Mouse (Mus musculus) neural tube, embryonic 11.5 days (tissue): Measurements from ENCODE around the gene Rnase2b. TPM values are rescaled to one million over a fixed set of nuclear protein-coding genes. Genes with fewer than 3 reads are reported as not detected.

Source experiments
- ATAC-seq: fragments of 200-750 bp; cut with Nextera tagmentation; 2 replicates; pipeline ENCODE4 v1.8.0; 2017; ENCODE audit warnings: moderate number of reproducible peaks, mild to moderate bottlenecking, moderate TSS enrichment, moderate library complexity; ENCODE audit not compliant: insufficient read depth, low FRiP score, low TSS enrichment
- DNase-seq: peaks from one replicate; pipeline ENCODE4 v3.0.0-alpha.2; 2015; ENCODE audit warnings: low spot score
- H3K27ac ChIP-seq: fragments of 300-500 bp; sonication (generic); 2 replicates; pipeline ENCODE4 v1.5.1; 2014; ENCODE audit warnings: low read depth, mild to moderate bottlenecking, low read length
- H3K27me3 ChIP-seq: fragments of 300-500 bp; sonication (generic); 2 replicates; pipeline ENCODE4 v1.6.1; 2014; ENCODE audit warnings: mild to moderate bottlenecking, low read length, mixed read lengths; ENCODE audit not compliant: control insufficient read depth, insufficient read depth
- H3K36me3 ChIP-seq: fragments of 300-500 bp; sonication (generic); 2 replicates; pipeline ENCODE4 v1.6.1; 2014; ENCODE audit warnings: mild to moderate bottlenecking, low read length, moderate library complexity, mixed read lengths; ENCODE audit not compliant: control insufficient read depth, insufficient read depth
- H3K4me1 ChIP-seq: fragments of 300-500 bp; sonication (generic); 2 replicates; pipeline ENCODE4 v1.6.1; 2014; ENCODE audit warnings: low read length, mixed read lengths; ENCODE audit not compliant: control insufficient read depth, insufficient read depth
- H3K4me2 ChIP-seq: fragments of 300-500 bp; sonication (generic); 2 replicates; pipeline ENCODE4 v1.6.1; 2014; ENCODE audit warnings: low read depth, mild to moderate bottlenecking, moderate library complexity
- H3K4me3 ChIP-seq: fragments of 300-500 bp; sonication (generic); 2 replicates; pipeline ENCODE4 v1.5.1; 2014; ENCODE audit warnings: low read depth, low read length
- H3K9ac ChIP-seq: fragments of 300-500 bp; sonication (generic); 2 replicates; pipeline ENCODE4 v1.6.1; 2014; ENCODE audit warnings: mild to moderate bottlenecking, low read length
- H3K9me3 ChIP-seq: fragments of 300-500 bp; sonication (generic); 2 replicates; pipeline ENCODE4 v1.6.1; 2016; ENCODE audit warnings: low read length; ENCODE audit not compliant: control insufficient read depth
- WGBS: fragments of 180-500 bp; shearing (Covaris S2); extraction: QIAGEN DNeasy Blood & Tissue Kit; methylation state at CpG from one replicate; pipeline ENCODE4 v1.1.7; 2014; 5-methylcytosine and 5-hydroxymethylcytosine counted together
- polyA plus RNA-seq: library from polyadenylated mRNA; unstranded; fragments of >200 nt; fragmentation: Nextera tagmentation; extraction: Ambion mirVana; gene quantifications from 2 replicates; pipeline ENCODE4 v1.2.1, GENCODE M21; 2014

The Rnase2b gene
- polyA plus RNA-seq, 1 experiment from 2014 or later, result not detected

GRCm38 (mm10) chr14:51131086-51131815, 30.8 kb upstream of the Rnase2b start:
- Histone ChIP-seq H3K4me2 (no peak overlapping the region), H3K4me1 (no peaks in the 10 kb centered on the region), H3K9ac (no peak overlapping the region), H3K27me3 (no peaks in the 10 kb centered on the region), H3K9me3 (no peaks in the 10 kb centered on the region), H3K27ac (no peak overlapping the region), H3K4me3 (no peak overlapping the region), H3K36me3 (no peaks in the 10 kb centered on the region)
- ATAC-seq (no peak), DNase-seq (no peak)
- WGBS, result 82% methylated on average over 7 of the region's 7 CpGs

GRCm38 (mm10) chr14:51132372-51132771, 29.7 kb upstream of the Rnase2b start:
- no peak overlapping the region for H3K4me2 ChIP-seq
- no peak overlapping the region for H3K9ac ChIP-seq
- DNase-seq (no peak), ATAC-seq (no peak)
- no peak overlapping the region for H3K27ac ChIP-seq
- H3K4me3 ChIP-seq, result no peak overlapping the region
- no peaks in the 10 kb centered on the region for H3K36me3 ChIP-seq
- no peaks in the 10 kb centered on the region for H3K27me3 ChIP-seq
- H3K4me1 ChIP-seq, result no peaks in the 10 kb centered on the region
- WGBS, result 90% methylated on average over 4 of the region's 4 CpGs
- no peaks in the 10 kb centered on the region for H3K9me3 ChIP-seq

- DNase-seq, result no peak
- no peaks in the 10 kb centered on the region for H3K4me1 ChIP-seq
- no peak for ATAC-seq
- no peaks in the 10 kb centered on the region for H3K9me3 ChIP-seq
- 75% methylated on average over 2 of the region's 2 CpGs for WGBS
- H3K27ac ChIP-seq, result no peak overlapping the region
- H3K4me2 ChIP-seq, result no peak overlapping the region
- no peaks in the 10 kb centered on the region for H3K36me3 ChIP-seq
- no peaks in the 10 kb centered on the region for H3K27me3 ChIP-seq
- no peak overlapping the region for H3K9ac ChIP-seq
- H3K4me3 ChIP-seq, result no peak overlapping the region
Observed at GRCm38 (mm10) chr14:51140342-51140741, 21.7 kb upstream of the Rnase2b start.

- no peaks in the 10 kb centered on the region for H3K9me3 ChIP-seq
- peaks cover 5% of the 10 kb centered on the region; the same call in 1 of the 2 replicates for H3K4me1 ChIP-seq
- DNase-seq, result no peak
- WGBS, result 83% methylated on average over 4 of the region's 4 CpGs
- H3K27ac ChIP-seq, result no peak overlapping the region
- no peaks in the 10 kb centered on the region for H3K27me3 ChIP-seq
- no peak for ATAC-seq
- H3K9ac ChIP-seq, result no peak overlapping the region
- H3K4me2 ChIP-seq, result no peak overlapping the region
- no peak overlapping the region for H3K4me3 ChIP-seq
- H3K36me3 ChIP-seq, result no peaks in the 10 kb centered on the region
Observed at GRCm38 (mm10) chr14:51142119-51142518, 19.9 kb upstream of the Rnase2b start.

- no peak for DNase-seq
- H3K9me3 ChIP-seq, result no peaks in the 10 kb centered on the region
- H3K27me3 ChIP-seq, result no peaks in the 10 kb centered on the region
- no peak overlapping the region for H3K9ac ChIP-seq
- no peak overlapping the region for H3K4me3 ChIP-seq
- H3K4me1 ChIP-seq, result peaks cover 5% of the 10 kb centered on the region; the same call in 1 of the 2 replicates
- no peaks in the 10 kb centered on the region for H3K36me3 ChIP-seq
- 87% methylated on average over 3 of the region's 3 CpGs for WGBS
- no peak overlapping the region for H3K27ac ChIP-seq
- H3K4me2 ChIP-seq, result no peak overlapping the region
- ATAC-seq, result no peak
Observed at GRCm38 (mm10) chr14:51142568-51142967, 19.5 kb upstream of the Rnase2b start.

- ATAC-seq (no peak), DNase-seq (no peak)
- Histone ChIP-seq H3K27ac (no peak overlapping the region), H3K4me2 (no peak overlapping the region), H3K27me3 (no peaks in the 10 kb centered on the region), H3K4me1 (peaks cover 5% of the 10 kb centered on the region; the same call in 1 of the 2 replicates), H3K4me3 (no peak overlapping the region), H3K36me3 (no peaks in the 10 kb centered on the region), H3K9me3 (no peaks in the 10 kb centered on the region), H3K9ac (no peak overlapping the region)
- WGBS, result 80% methylated on average over 4 of the region's 4 CpGs
Observed at GRCm38 (mm10) chr14:51143287-51143686, 18.8 kb upstream of the Rnase2b start.

GRCm38 (mm10) chr14:51143937-51144336, 18.1 kb upstream of the Rnase2b start:
- H3K9me3 ChIP-seq, result no peaks in the 10 kb centered on the region

GRCm38 (mm10) chr14:51144451-51144850, 17.6 kb upstream of the Rnase2b start:
- H3K4me3 ChIP-seq, result no peak overlapping the region
- no peaks in the 10 kb centered on the region for H3K36me3 ChIP-seq
- WGBS, result 96% methylated on average over 4 of the region's 4 CpGs
- no peak overlapping the region for H3K27ac ChIP-seq
- peaks cover 5% of the 10 kb centered on the region; the same call in 1 of the 2 replicates for H3K4me1 ChIP-seq
- DNase-seq, result no peak
- no peak overlapping the region for H3K4me2 ChIP-seq
- no peaks in the 10 kb centered on the region for H3K9me3 ChIP-seq
- ATAC-seq, result no peak
- H3K27me3 ChIP-seq, result no peaks in the 10 kb centered on the region
- no peak overlapping the region for H3K9ac ChIP-seq

More at GRCm38 (mm10) chr14:51143937-51144336, 18.1 kb upstream of the Rnase2b start:
- 91% methylated on average over 2 of the region's 2 CpGs for WGBS
- DNase-seq, result no peak
- no peak overlapping the region for H3K9ac ChIP-seq
- H3K27me3 ChIP-seq, result no peaks in the 10 kb centered on the region
- H3K36me3 ChIP-seq, result no peaks in the 10 kb centered on the region
- H3K27ac ChIP-seq, result no peak overlapping the region
- H3K4me1 ChIP-seq, result peaks cover 5% of the 10 kb centered on the region; the same call in 1 of the 2 replicates
- no peak for ATAC-seq
- H3K4me2 ChIP-seq, result no peak overlapping the region
- H3K4me3 ChIP-seq, result no peak overlapping the region

GRCm38 (mm10) chr14:51145521-51145920, 16.5 kb upstream of the Rnase2b start:
- 84% methylated on average over 6 of the region's 6 CpGs for WGBS
- no peaks in the 10 kb centered on the region for H3K36me3 ChIP-seq
- no peak for ATAC-seq

More at GRCm38 (mm10) chr14:51145521-51145920, 16.5 kb upstream of the Rnase2b start:
- Histone ChIP-seq H3K27ac (no peak overlapping the region), H3K4me3 (no peak overlapping the region), H3K4me2 (no peak overlapping the region), H3K4me1 (peaks cover 5% of the 10 kb centered on the region; the same call in 1 of the 2 replicates), H3K9ac (no peak overlapping the region), H3K27me3 (no peaks in the 10 kb centered on the region), H3K9me3 (no peaks in the 10 kb centered on the region)
- DNase-seq, result no peak
